Mouse (Mus musculus): Measurements from ENCODE around the gene Myo18b.

Gene Myo18b

DNA sequence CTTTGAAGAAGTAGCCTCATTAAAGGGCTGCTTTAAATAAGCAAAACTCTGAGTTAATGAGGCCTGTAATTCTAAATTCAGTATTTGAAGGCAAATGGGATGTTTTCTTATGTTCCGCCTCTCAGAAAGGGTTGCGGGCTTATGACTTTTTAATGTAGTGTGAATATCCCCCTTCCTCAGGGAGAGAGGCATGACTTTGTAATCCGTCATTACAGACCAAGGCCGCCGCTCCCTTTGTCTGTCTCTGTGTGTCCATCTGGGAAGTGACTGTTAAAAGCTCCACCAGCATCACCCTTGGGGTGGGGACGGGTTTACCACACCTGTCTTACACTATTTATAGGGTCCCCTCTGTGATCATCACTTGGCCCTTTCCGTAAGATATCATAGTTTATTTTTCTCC is 100.1 kb downstream of the Myo18b start:
- DNase-seq, result no peak

DNA sequence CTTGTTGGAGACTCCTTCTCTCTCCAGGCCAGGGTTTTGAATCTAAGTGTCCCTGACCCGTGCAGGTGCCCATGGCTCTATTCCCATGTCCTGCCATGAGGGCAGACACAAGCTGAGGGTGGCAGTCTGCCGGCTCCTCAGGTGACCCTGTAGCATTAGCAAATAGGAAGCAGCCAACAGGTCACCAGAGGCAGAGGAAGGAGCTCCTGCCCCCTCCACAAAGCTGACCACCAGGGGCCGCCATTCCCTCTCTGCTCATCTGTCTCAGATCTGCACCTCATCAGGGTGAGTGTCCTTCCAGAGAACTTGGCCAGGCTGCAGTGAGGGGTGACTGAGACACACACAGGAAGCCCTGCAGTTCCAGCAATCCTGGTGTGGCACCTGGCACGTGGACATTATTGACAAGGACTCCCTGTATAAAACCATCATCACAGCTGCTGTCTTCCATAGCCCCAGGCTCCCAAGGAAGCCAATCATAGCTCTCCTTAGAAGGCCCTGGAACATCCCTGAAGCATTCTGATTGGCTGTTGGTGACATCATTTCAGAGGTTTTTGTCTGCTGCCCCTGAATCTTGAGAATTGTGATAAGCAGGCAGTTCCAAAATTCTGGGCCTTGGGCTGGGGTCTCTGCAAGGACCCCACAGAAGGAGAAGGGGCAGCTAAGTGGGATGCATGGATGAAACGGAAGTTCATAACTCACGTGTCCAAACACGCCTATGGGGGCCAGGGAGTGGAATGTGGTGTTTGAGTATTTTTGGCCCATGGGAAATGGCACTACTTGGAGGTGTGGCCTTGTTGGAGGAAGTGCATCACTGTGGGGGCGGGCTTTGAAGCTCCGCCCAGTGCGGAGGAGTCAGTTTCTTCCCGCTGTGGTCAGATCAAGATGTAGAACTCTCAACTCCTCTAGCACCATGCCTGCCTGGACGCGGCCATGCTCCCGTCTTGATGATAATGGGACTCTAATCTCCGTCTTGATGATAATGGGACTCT is 104.1 kb downstream of the Myo18b start:
- no peak for DNase-seq

DNA sequence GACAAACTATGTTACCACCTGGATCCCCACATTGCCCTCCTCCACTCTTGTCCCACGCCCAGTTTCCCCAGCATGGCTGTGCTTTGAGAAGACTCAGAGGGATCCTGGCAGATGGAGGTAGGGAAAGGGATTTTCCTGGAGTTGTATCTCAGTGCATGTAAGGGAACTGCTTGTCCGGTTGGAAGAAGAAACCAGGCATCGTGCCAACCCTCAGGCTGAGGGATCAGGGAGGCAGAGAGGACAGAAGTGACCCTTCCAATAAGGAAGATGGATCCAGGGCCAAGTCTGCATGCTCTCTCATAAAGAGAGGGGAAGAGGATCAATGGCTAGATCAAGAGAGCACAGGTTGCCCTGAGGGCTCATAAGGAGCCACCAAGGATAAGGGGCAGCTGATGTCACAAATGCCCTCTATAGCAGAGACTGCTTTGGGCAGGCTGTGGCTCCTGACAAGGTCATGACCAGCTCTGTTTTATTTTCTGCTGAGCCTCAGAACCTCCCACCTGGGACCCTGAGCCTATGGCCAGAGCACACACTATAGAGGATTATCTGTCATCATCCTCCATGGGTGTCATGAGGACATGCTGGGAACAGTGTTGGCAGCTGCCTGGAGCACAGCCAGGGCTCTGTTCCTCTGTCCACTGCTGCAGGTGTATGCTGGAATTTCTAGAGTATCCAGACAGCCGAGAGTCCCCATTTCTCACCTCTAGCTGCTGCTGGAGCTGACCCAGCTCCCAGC is 105.6 kb downstream of the Myo18b start:
- DNase-seq, result no peak

DNA sequence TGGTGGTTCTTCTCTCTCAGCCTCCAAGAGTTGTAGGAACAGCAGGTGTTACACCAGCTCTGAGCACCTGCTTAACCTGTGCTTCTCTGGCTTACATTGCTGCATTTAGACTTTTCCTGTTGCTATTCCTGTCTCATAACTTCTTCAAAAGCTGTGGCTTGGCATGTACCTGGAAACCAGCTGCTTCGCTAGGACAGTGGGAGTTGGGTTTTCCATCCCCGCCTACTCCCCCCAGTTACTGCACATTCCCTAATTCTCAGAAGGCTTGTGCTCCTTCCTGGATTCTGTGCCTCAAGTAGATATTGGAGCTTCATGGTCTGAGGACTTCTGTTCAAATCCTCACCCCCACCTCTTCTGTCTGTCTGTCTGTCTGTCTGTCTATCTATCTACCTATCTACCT is 107.7 kb downstream of the Myo18b start:
- no peak for DNase-seq

DNA sequence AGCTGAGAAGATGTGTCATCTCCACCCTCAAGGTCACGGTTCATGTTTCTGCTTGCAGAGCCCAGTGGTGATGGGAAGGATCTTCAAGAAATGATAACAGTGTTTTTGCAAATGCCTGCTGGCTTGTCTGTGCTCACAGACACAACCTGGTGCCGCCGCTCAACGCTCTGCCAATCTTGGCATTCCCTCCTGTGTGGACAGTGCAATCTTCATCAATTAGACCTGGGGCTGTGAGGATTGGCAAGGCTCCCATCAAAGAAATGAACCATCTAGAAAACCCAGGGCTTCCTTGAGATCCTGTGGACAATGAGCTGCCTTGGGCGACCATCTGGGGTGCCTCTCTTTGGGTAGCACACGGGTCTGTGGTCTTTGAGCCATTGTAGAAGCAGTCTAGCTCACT is 109.4 kb downstream of the Myo18b start:
- no peak for DNase-seq

DNA sequence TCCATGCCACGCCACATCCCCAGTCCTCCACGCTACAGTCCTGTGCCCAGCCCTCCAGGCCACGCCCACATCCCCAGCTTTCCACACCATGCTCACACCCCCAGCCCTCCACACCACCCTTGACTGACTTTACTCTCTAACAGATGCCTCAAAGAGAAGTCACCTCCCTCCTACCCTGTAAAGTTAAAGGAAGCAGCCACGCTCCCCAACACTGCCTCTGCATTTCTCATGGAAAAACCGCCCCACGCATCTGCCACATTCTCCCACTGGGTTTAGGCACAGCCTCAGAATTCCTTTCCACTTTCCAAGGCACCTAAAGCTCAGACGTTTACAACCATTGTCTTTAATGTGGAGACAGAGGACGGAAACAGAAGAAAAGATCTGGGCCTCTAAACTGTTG is 110.1 kb downstream of the Myo18b start:
- no peak for DNase-seq

DNA sequence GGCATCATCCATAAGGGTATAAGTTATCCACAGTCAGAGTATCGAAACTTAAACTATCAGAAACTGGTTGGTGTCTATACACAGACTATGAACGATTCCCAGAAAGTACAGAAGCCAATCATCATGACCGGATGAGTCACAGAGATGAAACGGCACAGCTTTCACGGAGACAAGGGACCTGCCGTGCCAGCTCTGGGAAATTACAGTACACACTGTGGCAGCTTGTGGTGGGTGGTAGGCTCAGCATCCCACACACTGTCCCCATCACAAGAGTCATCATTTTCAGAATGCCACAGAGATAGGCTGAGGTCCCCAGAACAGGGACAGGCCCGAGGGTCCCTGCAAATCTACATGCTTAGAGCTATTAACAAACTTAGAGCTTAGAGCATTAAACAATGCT is 114.4 kb downstream of the Myo18b start:
- peak; percentile 11 to 17 for DNase-seq

DNA sequence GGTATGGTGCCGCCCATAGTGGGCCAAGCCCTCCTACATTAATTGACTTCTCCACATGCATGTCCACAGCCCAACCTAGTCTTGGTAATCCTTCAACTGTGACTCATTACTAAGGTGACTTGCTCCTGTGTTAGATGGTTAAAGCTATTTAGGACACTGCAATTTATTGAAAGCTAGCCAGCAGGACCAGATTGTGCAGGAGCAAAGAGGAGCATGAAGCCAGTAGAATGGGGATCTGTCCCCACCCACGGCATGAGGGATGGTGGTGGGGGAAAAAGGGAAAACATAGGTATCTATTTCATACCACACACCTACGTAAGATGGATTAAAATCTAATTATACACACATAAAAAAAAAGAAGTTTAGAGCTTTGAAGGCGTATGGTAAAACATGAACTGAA is 114.9 kb downstream of the Myo18b start:
- peak; percentile 29 to 48 for DNase-seq

DNA sequence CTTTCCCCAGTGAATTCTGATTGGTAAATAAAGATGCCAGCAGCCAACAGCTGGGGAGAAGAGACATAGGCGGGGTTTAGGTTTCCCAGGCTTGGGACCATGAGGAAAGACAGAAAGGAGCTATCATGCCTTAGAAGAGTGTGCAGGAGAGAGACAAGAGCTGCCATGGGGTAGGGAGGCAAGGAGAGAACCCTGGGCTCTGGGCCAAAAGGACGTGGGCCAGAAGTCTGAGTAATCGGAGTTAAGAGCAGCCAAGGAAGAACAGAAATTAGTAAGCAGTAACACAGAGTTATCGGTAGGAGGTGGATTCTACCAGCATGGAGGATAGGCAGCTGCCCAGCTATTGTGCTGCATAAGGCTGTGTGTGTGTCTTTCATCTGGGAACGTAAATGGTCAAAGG is 115.8 kb downstream of the Myo18b start:
- DNase-seq, result peak; percentile 60 to 61

DNA sequence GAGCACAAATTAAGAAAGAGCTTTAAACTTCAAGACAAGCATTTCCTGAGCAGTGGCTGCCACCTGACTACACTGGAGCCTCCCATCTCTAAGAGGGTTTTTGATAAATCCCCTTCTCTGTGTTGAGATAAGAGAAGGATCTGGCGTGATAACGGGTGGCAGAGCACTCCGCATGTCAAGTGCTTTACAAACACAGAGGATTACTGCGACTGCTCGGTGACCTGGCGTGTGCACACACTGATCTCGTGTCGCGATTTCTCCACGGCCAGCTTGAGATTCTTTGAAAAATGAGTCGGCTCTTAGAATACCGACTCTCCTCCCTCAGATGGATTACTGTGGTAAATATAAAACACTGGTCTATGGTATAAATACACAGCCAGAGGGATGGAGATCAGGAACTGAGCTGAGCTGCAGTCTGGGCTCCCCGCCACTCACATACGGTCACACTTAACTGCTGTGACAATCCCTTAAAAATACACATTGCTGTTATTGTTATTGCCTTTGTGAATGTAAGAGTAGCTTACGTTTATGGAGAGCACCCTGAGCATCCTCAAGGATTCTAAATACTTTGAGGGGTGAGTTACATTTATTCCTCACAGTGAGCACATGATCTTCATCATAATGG is 119.3 kb downstream of the Myo18b start:
- DNase-seq, result no peak

DNA sequence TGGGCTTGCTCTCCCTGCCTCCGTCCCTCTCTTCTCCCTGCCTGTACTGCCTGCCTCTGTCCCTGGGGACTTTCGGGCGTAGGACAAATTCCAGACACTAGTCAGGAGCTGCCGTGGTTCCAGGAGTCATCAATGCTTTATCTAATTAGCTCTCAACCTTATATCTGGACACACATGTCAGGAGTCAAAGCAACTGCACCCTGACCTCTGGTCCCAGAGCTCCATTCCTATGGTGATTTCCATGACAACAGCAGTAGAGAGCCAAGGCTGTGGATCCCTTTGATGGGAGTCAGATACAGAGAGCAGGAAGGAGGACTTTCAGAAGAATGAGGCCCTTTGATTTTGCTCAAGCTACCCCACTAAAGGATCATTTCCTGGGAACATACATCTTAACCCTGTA is 122.7 kb downstream of the Myo18b start:
- DNase-seq, result no peak

DNA sequence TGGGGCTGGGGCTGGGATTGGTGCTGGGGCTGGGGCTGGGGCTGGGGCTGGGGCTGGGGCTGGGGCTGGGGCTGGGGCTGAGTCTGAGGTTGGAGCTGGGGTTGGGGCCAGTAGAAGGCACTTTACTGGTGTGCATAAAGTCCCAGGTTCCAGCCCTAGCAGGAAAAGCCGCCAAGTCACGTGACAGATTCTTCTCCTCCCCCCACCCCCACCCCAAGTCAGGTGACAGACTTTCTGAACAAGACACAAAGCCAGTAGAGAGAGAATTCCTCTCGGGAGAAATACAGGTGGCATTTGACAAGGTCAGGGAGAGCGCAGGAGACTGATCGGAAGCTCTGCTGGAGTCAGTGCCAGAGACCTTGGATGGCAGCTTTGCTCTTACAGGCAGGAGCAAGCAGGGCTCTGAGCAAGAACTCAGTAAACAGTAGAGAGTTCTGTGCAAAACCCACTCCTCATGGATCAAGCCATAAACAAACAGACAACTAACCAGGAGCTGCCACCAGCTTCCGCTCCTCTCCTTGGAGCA is 124.7 kb downstream of the Myo18b start:
- DNase-seq, result no peak

DNA sequence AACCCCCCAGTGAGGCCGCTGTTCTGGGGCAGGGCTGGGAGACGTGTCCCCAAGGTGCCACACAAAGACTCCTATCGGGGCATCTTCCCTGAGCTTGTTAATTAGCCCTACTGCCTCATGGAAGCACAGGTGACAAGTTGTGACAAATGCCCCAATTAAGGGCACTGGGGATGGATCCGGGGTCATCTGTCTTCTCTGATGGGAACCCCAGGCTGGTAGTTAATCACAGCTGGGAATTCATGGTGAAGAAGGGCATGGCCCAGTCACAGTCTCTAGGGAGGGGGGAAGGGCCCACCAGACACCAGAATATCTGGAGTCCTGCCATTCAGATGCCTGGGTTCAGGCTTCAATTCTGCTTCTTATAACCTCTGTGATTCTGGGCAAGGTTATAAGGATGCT is 126.4 kb downstream of the Myo18b start:
- DNase-seq, result no peak

DNA sequence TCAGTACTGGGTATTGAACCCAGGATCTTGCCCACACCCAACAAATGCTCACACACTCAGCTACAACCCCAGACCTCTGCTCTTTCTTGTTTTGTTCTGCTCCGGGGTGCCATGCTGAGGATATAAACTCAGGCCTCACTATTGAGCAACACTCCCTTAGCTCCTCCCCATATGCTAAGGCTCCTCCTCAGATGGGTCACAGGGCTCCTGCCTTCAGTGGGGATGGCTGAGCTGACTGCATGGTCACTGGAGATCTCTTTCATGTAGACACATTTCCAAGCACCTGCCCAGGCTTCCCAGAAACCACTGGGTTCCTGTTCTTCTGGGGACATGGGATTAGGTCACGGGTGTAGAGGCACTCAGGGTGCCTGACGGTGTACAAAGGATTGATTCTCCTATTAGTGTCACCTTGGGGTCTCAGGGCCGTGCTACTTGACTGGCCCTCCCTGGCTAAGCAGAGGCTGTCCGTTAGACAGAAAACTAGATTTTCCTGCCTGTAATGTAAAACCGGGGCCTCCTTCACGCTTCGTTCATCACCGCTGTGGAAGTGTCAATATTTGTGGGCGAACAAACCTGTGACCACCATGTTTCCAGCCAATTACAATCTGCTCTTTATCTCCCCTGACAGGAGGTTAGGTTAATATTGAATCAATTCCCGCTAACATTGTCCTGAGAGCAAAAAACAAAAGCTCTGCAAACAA is 127.0 kb downstream of the Myo18b start:
- no peak for DNase-seq

DNA sequence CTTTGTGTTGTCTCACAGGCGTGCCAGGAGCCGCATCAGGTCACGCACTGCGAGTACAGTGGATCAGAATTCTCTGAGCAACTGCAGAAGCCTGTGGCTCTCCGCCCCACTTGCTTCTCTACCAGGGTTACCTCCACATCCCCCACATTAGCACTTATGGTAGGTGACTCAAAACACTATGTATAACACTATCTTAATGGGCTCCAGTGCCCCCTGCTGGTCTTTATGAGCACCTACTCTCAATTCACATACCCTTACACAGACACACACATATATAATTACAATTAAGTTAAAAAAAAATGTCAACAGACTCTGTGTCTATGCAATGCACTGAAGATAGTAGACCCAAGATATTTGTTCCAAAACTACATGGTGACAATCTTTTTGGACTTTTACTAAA is 127.6 kb downstream of the Myo18b start:
- no peak for DNase-seq

DNA sequence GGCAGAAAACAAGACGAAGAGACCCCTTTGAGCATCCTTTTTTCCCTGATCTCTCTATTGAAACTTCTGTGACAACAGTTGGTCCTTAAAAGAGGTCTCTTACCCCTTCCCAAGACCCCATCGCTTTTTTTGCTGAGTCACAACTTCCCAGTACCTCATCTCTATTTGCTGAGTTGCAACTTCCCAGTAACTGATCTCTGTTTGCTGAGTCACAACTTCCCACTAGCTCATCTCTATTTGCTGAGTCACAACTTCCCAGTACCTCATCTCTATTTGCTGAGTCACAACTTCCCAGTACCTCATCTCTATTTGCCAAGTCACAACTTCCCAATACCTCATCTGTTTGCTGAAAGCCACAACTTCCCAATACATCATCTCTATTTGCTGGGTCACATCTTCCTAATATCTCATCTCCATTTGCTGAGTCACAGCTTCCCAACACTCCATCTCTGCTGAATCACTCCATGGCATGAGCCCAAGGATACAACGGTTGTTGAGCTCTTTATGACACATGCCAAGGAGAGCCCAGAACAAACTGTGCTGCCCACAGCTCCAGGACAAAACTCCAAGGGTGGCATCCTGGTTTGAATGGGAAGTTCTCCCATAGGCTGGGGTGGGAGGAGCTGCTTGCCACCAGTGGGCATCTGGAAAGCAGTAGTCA is 134.6 kb downstream of the Myo18b start:
- no peak for DNase-seq

DNA sequence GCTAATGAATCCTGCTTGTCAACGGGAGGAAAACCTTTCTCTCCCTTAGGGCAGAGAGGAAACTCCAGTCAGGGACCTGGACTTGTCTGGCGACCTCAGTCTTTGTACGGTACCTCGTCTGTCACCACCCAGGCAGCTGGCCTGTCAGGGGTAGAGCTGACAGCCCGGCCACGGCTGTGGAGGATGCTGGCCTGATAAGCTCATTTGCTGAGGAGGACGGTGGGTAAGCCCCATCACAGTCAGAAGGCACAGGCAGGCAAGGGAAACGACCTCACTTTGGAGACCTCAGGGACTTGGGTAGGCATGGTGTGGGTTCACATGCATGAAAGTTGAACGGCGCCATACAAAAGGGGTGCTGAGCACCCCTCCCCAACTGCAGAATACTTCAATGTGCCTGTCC is 140.6 kb downstream of the Myo18b start:
- no peak for DNase-seq

DNA sequence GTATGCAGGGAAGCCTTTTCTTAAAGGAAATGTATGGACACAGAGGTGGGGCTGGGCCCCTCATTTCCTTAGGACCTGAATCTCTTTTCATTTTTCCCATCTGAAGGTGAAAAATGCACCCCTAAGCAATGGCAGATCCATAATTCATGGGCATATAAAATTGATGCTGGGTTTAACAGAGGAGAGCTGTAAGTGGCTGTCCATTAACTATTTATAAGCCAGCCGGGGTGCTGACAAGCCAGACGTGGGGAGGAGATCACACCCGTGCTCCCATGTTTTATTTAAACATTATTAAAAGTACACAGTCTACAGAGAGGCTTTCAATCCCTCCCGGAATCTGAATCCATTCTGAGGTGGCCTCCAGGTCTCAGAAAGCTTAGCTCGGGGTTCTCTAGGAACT is 146.5 kb downstream of the Myo18b start:
- DNase-seq, result no peak

DNA sequence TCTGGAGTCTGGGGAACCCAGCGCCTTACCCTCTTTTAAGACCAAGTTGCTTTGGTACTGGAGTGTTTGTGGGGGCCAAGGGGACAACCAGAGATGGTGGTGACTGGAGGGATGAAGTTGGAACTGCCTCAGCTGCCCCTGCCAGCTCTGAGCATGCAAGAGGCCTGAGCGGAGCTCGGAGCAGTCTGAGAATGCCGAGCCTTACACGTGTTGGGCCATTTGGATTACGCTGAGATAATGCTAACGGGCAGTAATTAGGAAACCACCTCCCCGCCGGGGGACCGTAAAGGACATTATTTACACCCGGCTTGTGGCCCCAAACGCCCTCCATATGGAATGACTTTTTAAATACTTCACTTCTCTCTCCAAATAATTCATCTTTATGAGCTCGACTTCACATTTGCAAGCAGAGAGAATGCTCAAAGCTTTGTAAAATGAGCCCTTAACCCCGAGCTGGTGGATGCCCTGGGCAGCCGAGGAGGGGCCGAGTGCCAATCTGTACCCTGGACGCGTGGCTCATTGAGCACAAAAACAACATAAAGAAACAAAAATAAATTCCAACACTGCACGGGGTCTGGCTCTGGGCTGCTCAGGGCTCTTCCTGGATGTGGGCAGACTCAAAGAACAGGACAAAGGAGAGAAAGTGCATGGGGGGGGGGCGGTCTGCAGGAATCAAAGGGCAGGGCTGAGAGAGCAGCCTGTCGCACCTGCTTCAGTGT is 148.0 kb downstream of the Myo18b start:
- no peak for DNase-seq

DNA sequence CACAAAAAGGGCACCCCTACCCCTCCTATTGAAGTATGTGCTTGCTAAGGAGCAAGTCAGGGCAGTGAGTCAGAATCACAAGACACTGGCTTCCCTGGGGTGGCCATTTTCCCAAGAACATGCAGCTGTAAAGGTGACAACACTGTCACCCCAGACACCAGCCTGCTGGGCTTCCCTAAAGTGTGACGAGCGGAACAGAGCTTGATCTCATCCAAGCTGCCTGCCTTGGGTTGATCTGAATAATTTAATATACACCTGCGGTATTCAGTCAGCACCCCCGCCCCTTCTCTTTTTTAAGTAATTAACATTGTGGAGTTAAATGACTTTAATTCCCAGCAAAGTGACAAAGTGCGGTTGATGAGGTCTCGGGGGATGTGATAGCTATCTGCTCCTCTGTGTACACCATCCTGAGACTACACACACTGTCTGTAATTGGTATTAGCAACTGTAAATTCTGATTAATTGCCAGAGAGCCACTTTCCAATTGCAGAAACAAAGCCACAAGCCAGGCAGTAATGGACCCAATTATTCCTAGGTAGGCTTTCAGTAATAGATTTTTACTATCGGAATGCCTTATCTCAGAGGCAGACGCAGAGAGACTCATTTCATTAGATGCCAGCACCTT is 148.7 kb downstream of the Myo18b start:
- DNase-seq, result no peak

DNA sequence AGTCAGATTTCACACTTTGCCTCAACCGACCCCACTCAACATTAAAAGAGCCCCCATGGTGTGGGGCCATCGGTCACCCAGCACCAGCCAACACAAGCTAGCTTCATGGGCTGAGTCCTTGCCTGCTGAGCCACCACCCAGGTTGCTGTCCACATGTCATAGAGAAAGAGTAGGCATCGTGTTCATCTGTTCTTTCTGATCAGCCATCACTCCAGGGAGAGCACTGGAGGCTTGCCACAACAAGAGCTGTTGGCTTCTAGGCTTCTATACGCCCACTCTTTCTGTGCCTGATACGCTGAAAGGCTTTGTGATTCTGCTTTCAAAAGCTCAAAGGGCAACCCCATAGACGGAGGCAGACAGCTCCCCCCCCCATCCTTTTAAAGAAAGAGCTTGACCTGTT is 151.0 kb downstream of the Myo18b start:
- DNase-seq, result no peak

All from cerebellum, adult 18-20 months (tissue).